8 mouse cellular contexts compared by ENCODE assay signal in genomic region chr2:61592699-61593029, GRCm38 (mm10). TPM values are rescaled to one million over a fixed set of nuclear protein-coding genes. Genes with fewer than 3 reads are reported as not detected.
DNase-seq lines count a peak whose midpoint lies in the region; ATAC-seq and TF ChIP-seq lines count a peak whose summit lies in the region.

No protein-coding gene starts in this region.

- DNase-seq in lung, postnatal 0 days (ENCODE audit: low spot score), result no peak
- DNase-seq in lung, postnatal 36 days, result no peak
- no peak for DNase-seq in forebrain, embryonic 14.5 days (ENCODE audit: low spot score)
- DNase-seq in layer of hippocampus, adult 11-12 months (ENCODE audit: low spot score), result no peak
- DNase-seq in cerebellum, adult 11-12 months, result no peak
- no peak for DNase-seq in urinary bladder, postnatal 25 days (ENCODE audit: low spot score)

- peak overlapping the region; percentile 91 for H3K4me3 ChIP-seq in lung, postnatal 0 days (ENCODE audit: low read depth, low read length)
- H3K4me3 ChIP-seq in forebrain, embryonic 14.5 days (ENCODE audit: low read depth, low read length), result peak overlapping the region; percentile 75
- H3K4me3 ChIP-seq in limb, embryonic 12.5 days (replicated peaks), result peak overlapping the region; percentile 86
- H3K4me3 ChIP-seq in neural tube, embryonic 15.5 days (replicated peaks), result peak overlapping the region; percentile 91

- no peak for TF ChIP-seq CTCF in lung, postnatal 0 days (IDR thresholded peaks at IDR 0.05)

- peak overlapping the region; percentile 80 for H3K4me2 ChIP-seq in lung, postnatal 0 days (replicated peaks; ENCODE audit: low read depth, low read length)
- peak overlapping the region; percentile 56 for H3K4me2 ChIP-seq in forebrain, embryonic 14.5 days (ENCODE audit: low read length)
- peak overlapping the region; percentile 80 for H3K4me2 ChIP-seq in limb, embryonic 12.5 days
- H3K4me2 ChIP-seq in neural tube, embryonic 15.5 days, result peak overlapping the region; percentile 80

- no peaks in the 10 kb centered on the region for H3K36me3 ChIP-seq in lung, postnatal 0 days (ENCODE audit: insufficient read depth, low read length)
- H3K36me3 ChIP-seq in forebrain, embryonic 14.5 days (ENCODE audit: control insufficient read depth, insufficient read depth, low read length), result no peaks in the 10 kb centered on the region
- H3K36me3 ChIP-seq in limb, embryonic 12.5 days, result no peaks in the 10 kb centered on the region
- no peaks in the 10 kb centered on the region for H3K36me3 ChIP-seq in neural tube, embryonic 15.5 days

- no peaks in the 10 kb centered on the region; the same call in 1 of the 2 replicates for H3K4me1 ChIP-seq in lung, postnatal 0 days (ENCODE audit: insufficient read depth, low read depth, low read length)
- no peaks in the 10 kb centered on the region for H3K4me1 ChIP-seq in forebrain, embryonic 14.5 days (ENCODE audit: control insufficient read depth, insufficient read depth, low read length)
- H3K4me1 ChIP-seq in limb, embryonic 12.5 days (replicated peaks), result no peaks in the 10 kb centered on the region; the same call in 1 of the 2 replicates
- peaks cover 14% of the 10 kb centered on the region for H3K4me1 ChIP-seq in neural tube, embryonic 15.5 days

- H3K27me3 ChIP-seq in lung, postnatal 0 days (replicated peaks; ENCODE audit: insufficient read depth, low read length), result no peaks in the 10 kb centered on the region
- H3K27me3 ChIP-seq in forebrain, embryonic 14.5 days (replicated peaks; ENCODE audit: control insufficient read depth, insufficient read depth, low read length), result no peaks in the 10 kb centered on the region
- no peaks in the 10 kb centered on the region for H3K27me3 ChIP-seq in limb, embryonic 12.5 days
- no peaks in the 10 kb centered on the region for H3K27me3 ChIP-seq in neural tube, embryonic 15.5 days (replicated peaks)

- H3K9me3 ChIP-seq in lung, postnatal 0 days (ENCODE audit: low read length), result no peaks in the 10 kb centered on the region
- no peaks in the 10 kb centered on the region for H3K9me3 ChIP-seq in forebrain, embryonic 14.5 days (replicated peaks; ENCODE audit: control insufficient read depth, low read length)
- H3K9me3 ChIP-seq in limb, embryonic 12.5 days, result no peaks in the 10 kb centered on the region
- H3K9me3 ChIP-seq in neural tube, embryonic 15.5 days (replicated peaks), result no peaks in the 10 kb centered on the region

- 6% methylated on average over 5 of the region's 5 CpGs for WGBS in lung, postnatal 0 days
- WGBS in forebrain, embryonic 14.5 days, result 19% methylated on average over 5 of the region's 5 CpGs
- WGBS in limb, embryonic 12.5 days, result 19% methylated on average over 5 of the region's 5 CpGs
- WGBS in neural tube, embryonic 15.5 days, result 16% methylated on average over 5 of the region's 5 CpGs

- no peak overlapping the region for H3K9ac ChIP-seq in lung, postnatal 0 days (replicated peaks; ENCODE audit: low read depth)
- H3K9ac ChIP-seq in forebrain, embryonic 14.5 days (ENCODE audit: low read length), result peak overlapping the region; percentile 75
- peak overlapping the region; percentile 83 for H3K9ac ChIP-seq in limb, embryonic 12.5 days (replicated peaks)
- H3K9ac ChIP-seq in neural tube, embryonic 15.5 days (replicated peaks), result peak overlapping the region; percentile 78; the same call in 1 of the 2 replicates

- TF ChIP-seq EP300 in lung, postnatal 0 days (IDR thresholded peaks at IDR 0.05), result peak; percentile 53; the same call in 1 of the 2 replicates

- ATAC-seq in lung, postnatal 0 days, result no peak; the same call in 1 of the 2 replicates
- no peak for ATAC-seq in forebrain, embryonic 14.5 days
- peak; percentile 34; the same call in 1 of the 2 replicates for ATAC-seq in limb, embryonic 12.5 days (ENCODE audit: insufficient number of reproducible peaks, insufficient read depth, low FRiP score, low TSS enrichment, low read depth)
- no peak for ATAC-seq in neural tube, embryonic 15.5 days (ENCODE audit: low FRiP score)

- peak overlapping the region; percentile 97; the same call in 1 of the 2 replicates for H3K27ac ChIP-seq in lung, postnatal 0 days (ENCODE audit: low read length)
- no peak overlapping the region for H3K27ac ChIP-seq in forebrain, embryonic 14.5 days (ENCODE audit: low read depth, low read length)
- no peak overlapping the region for H3K27ac ChIP-seq in limb, embryonic 12.5 days
- no peak overlapping the region; the same call in 1 of the 2 replicates for H3K27ac ChIP-seq in neural tube, embryonic 15.5 days (replicated peaks)

RNA-seq across cellular contexts. Expression of gene Tank, which starts 14.3 kb away (rescaled TPM):
- polyA plus RNA-seq in lung, postnatal 0 days (2015; fragmentation: Nextera tagmentation; extraction: Ambion mirVana), result 23.9 and 25.4 TPM in 2 replicates
- polyA plus RNA-seq in forebrain, embryonic 14.5 days (2014; fragmentation: Nextera tagmentation; extraction: Ambion mirVana), result 36.8 and 38.9 TPM in 2 replicates
- 25.3 and 25.7 TPM in 2 replicates for polyA plus RNA-seq in limb, embryonic 12.5 days (2016; fragmentation: Nextera tagmentation; extraction: Ambion mirVana)
- polyA plus RNA-seq in neural tube, embryonic 15.5 days (2015; fragmentation: Nextera tagmentation; extraction: Ambion mirVana), result 25.2 and 26.1 TPM in 2 replicates
